In the genomic region with DNA sequence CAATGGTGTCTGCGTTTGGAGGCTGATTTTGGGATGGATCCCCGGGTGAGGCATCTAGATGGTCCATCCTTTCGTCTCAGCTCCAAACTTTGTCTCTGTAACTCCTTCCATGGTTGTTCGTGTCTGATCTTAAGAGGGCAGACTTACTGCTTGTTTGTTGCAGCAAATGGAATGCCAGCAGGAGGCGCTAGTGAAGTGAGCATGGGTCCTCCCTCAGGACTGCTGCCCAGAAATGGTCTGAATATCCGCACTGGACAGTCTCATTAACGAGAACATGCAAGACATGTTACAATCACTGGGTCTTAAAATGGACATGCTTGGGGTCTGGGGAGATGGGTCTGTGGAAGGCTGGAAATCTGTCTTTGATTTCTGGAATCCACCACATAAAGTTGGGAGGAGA, we compare ENCODE assay signal across 8 mouse cellular contexts. TPM values are rescaled to one million over a fixed set of nuclear protein-coding genes. Genes with fewer than 3 reads are reported as not detected.
A peak's percentile ranks its signal among the peaks of the same experiment; 100 is the strongest.
DNase-seq lines count a peak whose midpoint lies in the region; ATAC-seq lines count a peak whose summit lies in the region.

No protein-coding gene starts in this region.

- H3K9ac ChIP-seq in midbrain, embryonic 13.5 days (replicated peaks), result no peak overlapping the region

- no peaks in the 10 kb centered on the region for H3K36me3 ChIP-seq in midbrain, embryonic 10.5 days
- no peaks in the 10 kb centered on the region for H3K36me3 ChIP-seq in midbrain, embryonic 13.5 days

- H3K27ac ChIP-seq in midbrain, embryonic 10.5 days (replicated peaks), result no peak overlapping the region
- no peak overlapping the region for H3K27ac ChIP-seq in midbrain, embryonic 13.5 days

- no peak overlapping the region for H3K4me2 ChIP-seq in midbrain, embryonic 13.5 days (replicated peaks)

- no peak for ATAC-seq in midbrain, embryonic 13.5 days
- ATAC-seq in frontal cortex, adult (ENCODE audit: low TSS enrichment), result peak; percentile 81

- intact Hi-C loops in left cerebral cortex, postnatal 4 days (cut with DNase I), result loop anchor here (5.0 kb wide), 1 partner anchor 62 kb away; no protein-coding TSS in a partner anchor

- no peaks in the 10 kb centered on the region for H3K9me3 ChIP-seq in midbrain, embryonic 10.5 days (replicated peaks)
- H3K9me3 ChIP-seq in midbrain, embryonic 13.5 days, result no peaks in the 10 kb centered on the region

- no peak overlapping the region for H3K4me3 ChIP-seq in midbrain, embryonic 10.5 days
- no peak overlapping the region for H3K4me3 ChIP-seq in midbrain, embryonic 13.5 days (replicated peaks)

- no peaks in the 10 kb centered on the region for H3K27me3 ChIP-seq in midbrain, embryonic 10.5 days (ENCODE audit: low read depth, poor library complexity, severe bottlenecking)
- H3K27me3 ChIP-seq in midbrain, embryonic 13.5 days, result no peaks in the 10 kb centered on the region

- DNase-seq in midbrain, embryonic 10.5 days (ENCODE audit: low spot score), result peak; percentile 62
- peak; percentile 92 for DNase-seq in brain, adult 2 months (ENCODE audit: low read depth, low spot score)
- DNase-seq in induced T-regulatory cell, adult 2 months (ENCODE audit: low read depth), result peak; percentile 24
- DNase-seq in left cerebral cortex, postnatal 4 days, result peak; percentile 89
- peak; percentile 46 for DNase-seq in retina, postnatal 7 days (ENCODE audit: low read depth, low spot score)
- DNase-seq in T-cell, adult 2 months (ENCODE audit: low spot score), result no peak

- H3K4me1 ChIP-seq in midbrain, embryonic 10.5 days, result peaks cover 11% of the 10 kb centered on the region
- H3K4me1 ChIP-seq in midbrain, embryonic 13.5 days (replicated peaks), result peaks cover 14% of the 10 kb centered on the region

- WGBS in midbrain, embryonic 10.5 days, result 29% methylated on average over 7 of the region's 7 CpGs
- 31% methylated on average over 7 of the region's 7 CpGs for WGBS in midbrain, embryonic 13.5 days

RNA-seq across cellular contexts. Expression of gene Klf15, which starts 12.2 kb away (rescaled TPM):
- 4.2 and 4.9 TPM in 2 replicates for polyA plus RNA-seq in midbrain, embryonic 10.5 days (2016; fragmentation: Nextera tagmentation; extraction: Ambion mirVana)
- 8.7 and 9.0 TPM in 2 replicates for polyA plus RNA-seq in midbrain, embryonic 13.5 days (2015; fragmentation: Nextera tagmentation; extraction: Ambion mirVana)
- total RNA-seq in left cerebral cortex, postnatal 4 days (2021), result 10 to 100 TPM; 11.7 to 12.3 TPM

RNA-seq across cellular contexts. Expression of gene Cfap100, which starts 21.6 kb away (rescaled TPM):
- polyA plus RNA-seq in midbrain, embryonic 10.5 days (2016; fragmentation: Nextera tagmentation; extraction: Ambion mirVana), result 1.9 TPM in 2 replicates
- 6.7 and 8.4 TPM in 2 replicates for polyA plus RNA-seq in midbrain, embryonic 13.5 days (2015; fragmentation: Nextera tagmentation; extraction: Ambion mirVana)
- total RNA-seq in left cerebral cortex, postnatal 4 days (2021), result 1 to 10 TPM; 6.7 to 8.5 TPM

RNA-seq across cellular contexts. Expression of gene Aldh1l1, which starts 36.0 kb away (rescaled TPM):
- polyA plus RNA-seq in midbrain, embryonic 10.5 days (2016; fragmentation: Nextera tagmentation; extraction: Ambion mirVana), result 2.7 and 3.7 TPM in 2 replicates
- 28.3 and 30.8 TPM in 2 replicates for polyA plus RNA-seq in midbrain, embryonic 13.5 days (2015; fragmentation: Nextera tagmentation; extraction: Ambion mirVana)
- 10 to 100 TPM; 56.1 to 57.5 TPM for total RNA-seq in left cerebral cortex, postnatal 4 days (2021)
